Mouse (Mus musculus) megakaryocyte, embryonic 14.5 days (primary cell): ENCODE measurements around the gene Phex. TPM values are rescaled to one million over a fixed set of nuclear protein-coding genes. Genes with fewer than 3 reads are reported as not detected.

ENCODE experiments used
- H3K27me3 ChIP-seq: replicated peaks from 2 replicates; pipeline ENCODE3; 2012; ENCODE audit warnings: inconsistent platforms
- H3K36me3 ChIP-seq: replicated peaks from 2 replicates; pipeline ENCODE3; 2012; ENCODE audit warnings: low read length, inconsistent platforms, mixed read lengths
- H3K4me1 ChIP-seq: 2 replicates; pipeline ENCODE4 v1.6.1; 2012; ENCODE audit warnings: inconsistent platforms
- H3K4me3 ChIP-seq: replicated peaks from 2 replicates; pipeline ENCODE3; 2012; ENCODE audit warnings: moderate library complexity, mild to moderate bottlenecking, inconsistent platforms
- H3K9me3 ChIP-seq: 2 replicates; pipeline ENCODE4 v1.6.1; 2012; ENCODE audit warnings: inconsistent platforms
- FLI1 ChIP-seq: IDR thresholded peaks from 2 replicates; pipeline ENCODE4 v1.6.1; 2012; ENCODE audit warnings: low read length, inconsistent platforms, mixed read lengths
- GATA1 ChIP-seq: IDR thresholded peaks from 3 replicates; pipeline ENCODE4 v1.6.1; 2012; ENCODE audit warnings: mixed read lengths, low read length, inconsistent platforms, borderline replicate concordance
- polyA plus RNA-seq: library from polyadenylated mRNA; stranded (reverse); fragments of >175 nt; gene quantifications from 2 replicates; pipeline ENCODE4 v1.2.3, GENCODE M21; 2012; ENCODE audit warnings: low replicate concordance; ENCODE audit not compliant: insufficient read depth

Gene Phex
- not detected in 2 replicates for polyA plus RNA-seq

DNA sequence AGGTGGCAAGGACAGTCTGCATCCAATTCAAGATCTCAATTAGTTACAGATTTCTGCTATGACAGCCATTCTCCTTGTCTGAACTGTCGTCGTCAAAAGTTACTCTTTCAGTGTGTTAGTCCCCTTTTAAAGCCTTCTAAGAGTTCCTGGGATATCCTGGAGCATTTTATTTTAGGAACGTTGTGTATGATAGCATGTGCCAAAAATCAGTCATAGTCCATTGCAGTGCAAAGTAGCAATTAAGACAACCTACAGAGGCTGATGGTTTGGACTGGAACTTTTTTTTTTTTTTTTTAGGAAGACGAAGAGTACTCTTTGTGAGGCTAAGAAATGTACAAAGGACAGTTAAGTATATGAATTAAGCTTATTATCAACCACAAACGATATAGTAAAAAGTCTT is at the start of gene Phex:
Gene Phex, minus strand, starts transcription at position 101 of the 400 bp plus-strand sequence.
- H3K4me3 ChIP-seq, result no peak within 1 kb of the TSS
- no peak for TF ChIP-seq FLI1
- TF ChIP-seq GATA1, result no peak
- no peaks in the 10 kb centered on the region for H3K36me3 ChIP-seq
- H3K9me3 ChIP-seq, result no peaks in the 10 kb centered on the region
- peaks cover 4% of the 10 kb centered on the region for H3K27me3 ChIP-seq
- no peaks in the 10 kb centered on the region for H3K4me1 ChIP-seq

DNA sequence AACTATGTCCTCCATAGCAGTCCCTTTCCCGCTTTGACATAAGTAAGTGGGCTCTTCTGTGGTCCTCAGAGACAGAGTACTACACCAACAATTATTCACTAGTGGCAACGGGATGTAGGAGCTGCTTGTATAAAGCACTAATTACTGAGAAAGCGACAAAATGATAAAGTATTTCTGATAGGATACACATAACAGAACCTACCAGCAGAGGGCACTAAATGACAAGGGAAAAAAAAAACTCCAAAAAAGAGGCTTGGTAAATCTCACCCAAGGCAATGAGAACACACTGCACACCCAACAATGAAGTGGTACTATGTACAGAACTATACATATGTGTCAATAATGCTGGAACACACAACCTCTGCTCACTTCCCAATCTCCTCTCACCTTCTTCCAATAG is 47.6 kb upstream of the Phex start:
- Histone ChIP-seq H3K4me1 (peaks cover 4% of the 10 kb centered on the region), H3K36me3 (peaks cover 46% of the 10 kb centered on the region), H3K27me3 (no peaks in the 10 kb centered on the region), H3K9me3 (no peaks in the 10 kb centered on the region), H3K4me3 (no peak overlapping the region)
- no peak for TF ChIP-seq FLI1

DNA sequence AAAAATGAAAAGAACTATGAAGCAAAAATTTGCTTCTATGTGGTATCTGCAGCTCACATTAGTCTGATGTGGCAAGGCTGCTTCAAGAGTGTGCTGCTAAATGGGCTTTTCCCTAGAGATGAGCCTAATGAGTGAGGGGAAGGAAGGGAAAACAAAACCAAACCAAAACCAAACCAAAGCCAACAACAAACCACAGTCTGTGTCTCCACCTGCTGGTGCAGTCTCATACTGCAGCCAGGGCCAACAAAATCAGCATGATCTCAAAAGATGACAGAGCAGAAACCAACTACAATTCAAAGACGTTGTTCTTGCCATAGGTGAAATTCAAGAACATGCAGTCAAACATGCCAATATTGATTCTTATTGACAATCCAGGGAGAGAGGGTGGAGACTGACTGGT is 39.3 kb upstream of the Phex start:
- no peaks in the 10 kb centered on the region for H3K27me3 ChIP-seq
- H3K9me3 ChIP-seq, result no peaks in the 10 kb centered on the region
- H3K4me3 ChIP-seq, result no peak overlapping the region
- H3K4me1 ChIP-seq, result peaks cover under 1% of the 10 kb centered on the region; the same call in 1 of the 2 replicates
- H3K36me3 ChIP-seq, result peaks cover 36% of the 10 kb centered on the region
- TF ChIP-seq FLI1 (no peak), GATA1 (no peak)

DNA sequence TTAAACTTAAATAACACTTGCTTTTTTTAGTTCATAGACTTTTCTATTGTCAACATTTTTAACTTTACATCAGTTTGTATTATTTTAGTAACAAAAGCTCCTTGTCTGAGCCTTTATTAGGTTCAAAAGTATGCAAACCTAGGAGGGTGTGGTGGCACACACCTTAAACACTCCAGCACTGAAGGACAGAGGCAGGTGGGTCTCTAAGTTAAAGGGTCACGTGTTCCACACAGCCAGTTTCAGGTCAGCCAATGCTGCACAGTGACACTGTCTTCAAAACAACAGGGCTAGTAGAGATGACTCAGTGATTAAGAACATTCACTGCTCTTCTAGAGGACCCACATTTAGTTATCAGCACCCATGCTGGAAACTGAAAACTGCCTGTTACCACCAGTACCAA is 33.9 kb upstream of the Phex start:
- no peak for TF ChIP-seq GATA1
- no peak for TF ChIP-seq FLI1
- peaks cover 30% of the 10 kb centered on the region for H3K36me3 ChIP-seq
- no peaks in the 10 kb centered on the region for H3K27me3 ChIP-seq
- peaks cover 13% of the 10 kb centered on the region for H3K4me1 ChIP-seq
- no peaks in the 10 kb centered on the region for H3K9me3 ChIP-seq
- H3K4me3 ChIP-seq, result no peak overlapping the region

DNA sequence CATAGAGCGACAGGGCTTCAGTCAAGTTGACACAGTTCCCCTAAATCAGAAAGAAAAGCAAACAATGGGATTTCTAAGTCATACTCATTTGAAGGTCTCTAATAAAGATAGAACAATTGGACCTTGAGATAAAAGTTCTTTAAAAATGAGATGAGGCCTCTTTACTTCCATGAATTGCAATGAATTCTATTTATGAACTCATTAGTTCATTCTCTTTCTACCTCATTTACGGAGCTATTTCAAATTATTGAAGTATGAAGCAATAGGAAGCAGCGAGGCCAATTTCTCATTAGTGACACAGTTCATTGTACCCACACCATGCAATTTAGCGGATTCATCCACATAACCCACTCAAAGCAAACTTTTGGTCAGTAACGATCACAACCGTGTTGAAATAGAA is 32.3 kb upstream of the Phex start:
- peaks cover 19% of the 10 kb centered on the region for H3K4me1 ChIP-seq
- H3K9me3 ChIP-seq, result no peaks in the 10 kb centered on the region
- TF ChIP-seq FLI1 (no peak), GATA1 (no peak)
- peaks cover 25% of the 10 kb centered on the region for H3K36me3 ChIP-seq
- H3K4me3 ChIP-seq, result no peak overlapping the region
- H3K27me3 ChIP-seq, result no peaks in the 10 kb centered on the region

DNA sequence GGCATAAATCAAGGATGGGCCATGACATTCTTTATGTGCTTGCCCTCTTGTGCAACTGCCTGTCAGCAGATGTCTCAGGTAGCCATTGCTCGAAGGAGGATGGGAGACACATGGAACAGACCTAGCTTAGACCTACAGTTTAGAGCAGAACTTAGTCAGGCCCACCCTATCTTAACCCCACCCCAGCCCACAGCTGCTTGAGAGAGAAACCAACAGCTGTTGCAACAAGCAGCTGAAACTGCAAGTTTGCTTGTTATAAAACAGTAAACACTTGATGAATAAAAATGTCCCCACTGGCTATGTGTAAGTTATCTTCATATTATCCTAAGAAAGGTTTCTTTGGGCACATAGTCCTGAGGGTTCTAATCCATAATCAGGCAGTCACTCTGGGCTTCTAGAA is 19.7 kb upstream of the Phex start:
- H3K9me3 ChIP-seq, result no peaks in the 10 kb centered on the region
- TF ChIP-seq FLI1, result no peak
- no peak for TF ChIP-seq GATA1
- H3K27me3 ChIP-seq, result peaks cover 13% of the 10 kb centered on the region
- no peaks in the 10 kb centered on the region for H3K36me3 ChIP-seq
- H3K4me3 ChIP-seq, result no peak overlapping the region
- no peaks in the 10 kb centered on the region; the same call in 1 of the 2 replicates for H3K4me1 ChIP-seq

DNA sequence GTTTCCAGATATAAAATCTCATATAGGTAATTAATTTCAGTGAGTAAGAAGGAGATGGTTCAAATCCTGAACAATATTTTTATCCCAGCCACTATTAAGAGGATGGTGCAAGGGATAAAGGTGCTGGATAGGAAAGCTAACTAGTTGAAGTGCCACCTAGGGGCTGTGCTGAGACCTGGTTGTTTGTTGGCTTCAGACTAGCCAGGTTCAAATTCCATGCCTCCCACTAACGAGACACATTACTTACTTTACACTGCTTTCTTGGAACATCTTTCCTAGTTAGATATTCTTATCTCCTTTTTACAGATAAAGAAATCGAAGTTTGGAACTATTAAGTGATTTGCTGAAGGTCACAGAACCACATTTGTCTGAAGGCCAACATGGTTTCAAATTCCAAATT is 4.3 kb upstream of the Phex start:
- no peaks in the 10 kb centered on the region for H3K36me3 ChIP-seq
- H3K27me3 ChIP-seq, result peaks cover 10% of the 10 kb centered on the region
- H3K4me3 ChIP-seq, result no peak overlapping the region
- TF ChIP-seq GATA1, result no peak
- no peak for TF ChIP-seq FLI1
- H3K4me1 ChIP-seq, result no peaks in the 10 kb centered on the region
- no peaks in the 10 kb centered on the region for H3K9me3 ChIP-seq

DNA sequence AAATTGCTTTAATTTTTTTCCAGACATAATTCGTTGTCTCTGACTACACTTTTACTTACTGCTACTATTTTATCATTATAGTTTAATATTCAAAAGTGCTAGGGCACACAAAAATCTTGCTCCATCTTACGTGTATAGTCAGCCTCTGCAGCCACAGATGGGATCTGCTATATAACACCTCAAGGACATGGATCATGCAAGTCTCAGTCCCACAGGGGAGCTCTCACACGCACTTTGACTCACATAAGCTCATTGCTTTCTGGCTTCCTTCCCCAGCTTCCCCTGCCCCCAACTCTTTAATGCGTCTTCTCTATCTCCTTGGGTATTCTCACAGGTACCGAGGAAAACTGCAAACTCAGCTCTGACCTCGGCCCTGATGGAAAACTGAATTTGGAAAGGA is 10.2 kb downstream of the Phex start:
- Histone ChIP-seq H3K36me3 (no peaks in the 10 kb centered on the region), H3K27me3 (no peaks in the 10 kb centered on the region), H3K4me1 (no peaks in the 10 kb centered on the region), H3K4me3 (no peak overlapping the region), H3K9me3 (no peaks in the 10 kb centered on the region)
- TF ChIP-seq GATA1, result no peak
- no peak for TF ChIP-seq FLI1

DNA sequence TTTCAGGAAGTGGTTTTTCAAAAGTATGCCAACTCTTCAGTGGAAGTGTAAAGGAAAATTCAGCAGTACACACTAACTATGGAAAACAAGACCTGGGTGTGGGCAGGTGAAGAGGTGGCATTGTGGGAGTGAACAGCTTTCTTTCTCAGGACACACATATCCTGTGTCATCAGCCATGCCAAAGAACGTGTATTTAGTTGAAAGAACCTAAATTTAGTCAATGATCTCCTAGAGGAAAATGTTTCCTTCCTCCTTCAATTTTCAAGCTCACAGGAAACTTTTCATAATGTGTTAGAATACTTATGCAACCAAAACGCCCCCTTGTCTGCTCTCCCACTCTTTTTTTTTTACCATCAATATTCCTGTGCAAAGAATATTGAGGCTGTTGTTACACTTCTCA is 23.9 kb downstream of the Phex start:
- no peaks in the 10 kb centered on the region for H3K9me3 ChIP-seq

DNA sequence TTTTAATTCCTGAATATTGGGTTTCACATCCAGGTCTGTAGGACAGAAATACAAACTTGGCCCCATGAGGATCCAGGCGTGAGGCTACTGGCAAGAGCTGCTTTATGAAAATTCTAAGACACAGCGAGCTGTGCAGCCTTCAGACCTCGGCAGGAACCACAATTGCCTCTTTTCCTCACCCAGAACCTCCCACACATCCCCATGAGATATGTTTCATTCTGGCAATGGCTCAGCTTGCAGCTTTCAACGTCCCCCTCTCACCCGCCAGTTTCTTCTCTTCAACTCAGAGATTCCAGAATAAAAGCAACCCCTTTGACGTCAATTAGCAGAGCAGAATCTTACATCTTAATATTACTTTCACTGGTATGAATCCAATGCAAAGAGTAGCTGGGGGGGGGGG is 25.0 kb downstream of the Phex start:
- Histone ChIP-seq H3K36me3 (no peaks in the 10 kb centered on the region), H3K4me1 (no peaks in the 10 kb centered on the region), H3K27me3 (peaks cover 6% of the 10 kb centered on the region), H3K4me3 (no peak overlapping the region), H3K9me3 (no peaks in the 10 kb centered on the region)
- TF ChIP-seq GATA1, result no peak
- TF ChIP-seq FLI1, result no peak

More for the DNA sequence above, 23.9 kb downstream of the Phex start:
- H3K36me3 ChIP-seq, result no peaks in the 10 kb centered on the region
- TF ChIP-seq GATA1 (no peak), FLI1 (no peak)
- H3K4me3 ChIP-seq, result no peak overlapping the region
- peaks cover 6% of the 10 kb centered on the region for H3K27me3 ChIP-seq
- H3K4me1 ChIP-seq, result no peaks in the 10 kb centered on the region

DNA sequence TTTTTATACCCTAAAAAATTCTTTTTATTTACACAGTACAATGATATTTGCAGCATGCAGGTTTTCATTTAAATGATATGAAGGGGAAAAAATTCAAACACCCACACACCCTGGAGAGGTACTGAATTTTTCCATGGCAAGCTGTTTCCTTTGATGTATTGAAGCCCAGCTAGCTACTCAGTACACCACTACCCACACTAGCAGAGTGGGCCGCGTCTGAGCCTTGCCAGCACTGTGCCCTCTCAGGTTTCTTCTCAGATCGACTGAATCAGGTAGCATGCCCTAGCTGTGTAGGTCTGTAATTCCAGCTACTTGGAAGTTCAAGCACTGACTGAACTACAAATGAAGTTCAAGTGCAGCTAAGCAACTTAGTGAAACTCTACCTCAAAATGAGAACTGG is 26.7 kb downstream of the Phex start:
- Histone ChIP-seq H3K4me1 (no peaks in the 10 kb centered on the region), H3K4me3 (no peak overlapping the region), H3K36me3 (no peaks in the 10 kb centered on the region), H3K27me3 (peaks cover 4% of the 10 kb centered on the region), H3K9me3 (no peaks in the 10 kb centered on the region)
- TF ChIP-seq GATA1, result no peak
- TF ChIP-seq FLI1, result no peak
